Mouse (Mus musculus) gastrocnemius, postnatal 36 days (tissue): ENCODE results near the gene Spdl1. TPM values are rescaled to one million over a fixed set of nuclear protein-coding genes. Genes with fewer than 3 reads are reported as not detected.

Experiments
- DNase-seq, 2 experiments: peaks; one replicate each; pipeline ENCODE4 v3.0.0; 2022
- intact Hi-C: fragments of 180-260 bp; cut with DNase I; formaldehyde crosslinking; loops from one replicate; pipeline ENCODE4 v1.15.1; 2025
- long read RNA-seq, 2 experiments: library from polyadenylated mRNA; stranded (forward); transcript quantifications; one replicate each; pipeline ENCODE4 v2.0.0; 2021
- total RNA-seq, 2 experiments: library from RNA; stranded (reverse); gene quantifications; 2 replicates each; pipeline ENCODE4 v1.2.3; 2021

Spdl1 gene
- under 1 TPM; 0.39 to 0.48 TPM for total RNA-seq
- long read RNA-seq, experiment 1: 0 reads
- long read RNA-seq, experiment 2: 0 reads

DNA sequence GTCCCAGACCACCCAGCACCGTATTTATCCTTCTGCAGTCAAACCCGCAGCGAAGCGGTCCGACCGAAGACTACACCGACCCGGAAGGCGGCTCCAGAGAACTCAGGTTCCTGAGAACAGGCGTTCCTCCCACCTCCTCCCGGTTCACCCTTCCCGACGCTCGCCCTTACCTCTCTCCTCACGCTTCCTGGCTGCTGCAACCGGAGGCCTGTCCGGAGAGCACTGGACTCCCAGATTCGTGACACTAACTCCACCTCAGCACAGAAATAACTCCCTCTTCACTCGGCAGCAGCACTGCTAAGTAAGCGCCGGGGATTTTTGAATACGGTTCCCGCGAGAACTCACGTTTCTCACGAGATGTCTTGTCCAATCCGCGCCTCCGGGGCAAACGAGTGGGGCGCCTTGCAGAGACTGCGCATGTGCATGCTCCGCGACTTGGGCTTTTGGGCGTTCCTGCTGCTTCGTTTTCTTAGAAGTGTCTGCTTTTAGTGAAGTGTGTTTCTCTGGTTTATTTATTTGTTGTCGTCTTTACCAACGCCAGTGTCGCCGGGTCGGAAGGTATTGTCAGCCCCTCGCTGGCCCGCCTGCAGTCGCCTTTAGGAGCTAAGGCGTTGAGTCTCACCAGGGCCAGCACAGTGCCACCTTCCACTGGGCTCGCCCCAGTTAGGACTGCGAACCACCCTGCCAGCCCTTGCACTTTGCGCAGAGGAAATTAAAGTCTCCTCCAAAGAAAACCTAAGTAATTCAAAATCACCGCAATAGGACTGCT, at the start of gene Spdl1:
Gene Spdl1, minus strand, starts transcription at position 324 of the 769 bp plus-strand sequence.
- intact Hi-C loops: loop anchor here (10.0 kb wide), 1 partner anchor 861 kb away; no protein-coding TSS in a partner anchor

DNA sequence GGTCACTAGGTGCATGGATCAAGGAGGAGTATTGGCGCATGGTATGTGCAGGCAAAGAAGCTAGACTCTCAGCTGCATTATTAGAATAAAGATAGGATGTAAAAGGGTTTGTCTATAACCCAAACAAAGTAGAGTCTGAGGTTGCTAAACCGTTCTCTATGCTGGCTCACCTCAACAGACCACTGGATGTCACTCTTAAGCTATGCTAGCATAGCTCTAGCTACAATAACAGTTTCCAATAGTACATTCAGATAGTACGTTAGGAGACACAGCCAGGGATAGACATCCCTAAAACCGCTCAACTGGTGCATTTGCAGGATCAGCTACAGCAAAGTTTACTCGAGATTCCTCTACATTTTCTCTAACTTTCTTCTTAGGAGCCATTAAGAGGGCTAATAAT, 48.1 kb upstream of the Spdl1 start:
- no peak for DNase-seq
- intact Hi-C loops: no loop called here

More for the DNA sequence above, at the start of gene Spdl1:
- DNase-seq: peak; percentile 94

DNA sequence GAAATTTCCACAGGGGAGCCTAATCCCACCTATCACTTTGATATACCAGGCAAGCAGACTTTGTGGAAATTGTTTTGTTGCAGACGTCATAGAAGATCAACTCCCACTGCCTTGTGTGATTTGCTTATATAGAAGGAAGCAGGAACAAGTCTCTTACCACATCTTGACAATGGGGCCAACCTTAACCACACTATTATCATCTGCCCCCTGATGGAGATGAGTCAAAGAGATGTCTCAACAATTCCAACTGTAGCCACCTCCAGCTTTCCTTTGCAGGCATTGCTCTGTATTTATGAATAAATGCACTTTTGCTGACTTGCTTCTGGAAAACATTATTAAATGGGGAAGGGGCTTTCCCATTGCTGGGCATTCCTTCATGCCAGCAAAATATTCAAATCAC, 46.2 kb upstream of the Spdl1 start:
- intact Hi-C loops: no loop called here
- no peak for DNase-seq

DNA sequence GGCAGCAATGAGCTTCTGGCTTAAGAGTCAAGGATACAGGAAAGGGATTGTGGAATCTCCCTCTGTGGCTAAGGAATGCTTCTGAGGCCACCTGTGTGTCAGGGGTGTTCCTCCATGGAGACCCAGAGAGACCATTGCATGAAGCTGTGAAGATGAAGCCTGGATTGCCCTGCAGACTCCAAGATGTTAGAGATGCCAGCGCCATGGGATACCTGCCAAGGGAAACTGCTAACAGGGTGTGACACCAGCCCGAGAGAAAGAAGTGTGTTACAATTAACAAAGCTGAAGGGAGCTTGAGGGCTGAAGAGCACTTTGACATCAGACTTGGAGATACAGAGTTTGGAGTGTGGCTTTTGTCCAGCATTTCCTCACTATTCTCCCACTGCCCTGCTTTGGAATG, 40.4 kb upstream of the Spdl1 start:
- intact Hi-C loops: no loop called here
- no peak for DNase-seq

DNA sequence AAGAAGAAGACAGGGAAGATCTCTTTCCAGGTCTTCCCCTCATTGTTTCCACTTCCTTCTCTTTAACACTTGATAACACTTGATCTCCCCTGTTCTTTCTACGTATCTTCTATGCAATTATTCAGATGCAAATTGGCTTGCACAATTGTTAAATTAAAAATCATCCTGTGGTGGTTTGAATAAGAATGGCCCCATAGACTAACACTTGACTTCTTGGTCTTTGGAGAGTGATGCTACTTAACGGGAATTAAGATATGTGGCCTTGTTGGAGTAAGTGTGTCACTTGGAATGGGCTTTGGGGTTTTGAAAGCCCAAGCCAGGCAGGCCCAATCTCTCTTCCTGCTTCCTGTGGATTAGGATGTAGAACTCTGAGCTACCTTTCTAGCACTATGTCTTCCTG, 39.0 kb upstream of the Spdl1 start:
- intact Hi-C loops: no loop called here
- no peak for DNase-seq

DNA sequence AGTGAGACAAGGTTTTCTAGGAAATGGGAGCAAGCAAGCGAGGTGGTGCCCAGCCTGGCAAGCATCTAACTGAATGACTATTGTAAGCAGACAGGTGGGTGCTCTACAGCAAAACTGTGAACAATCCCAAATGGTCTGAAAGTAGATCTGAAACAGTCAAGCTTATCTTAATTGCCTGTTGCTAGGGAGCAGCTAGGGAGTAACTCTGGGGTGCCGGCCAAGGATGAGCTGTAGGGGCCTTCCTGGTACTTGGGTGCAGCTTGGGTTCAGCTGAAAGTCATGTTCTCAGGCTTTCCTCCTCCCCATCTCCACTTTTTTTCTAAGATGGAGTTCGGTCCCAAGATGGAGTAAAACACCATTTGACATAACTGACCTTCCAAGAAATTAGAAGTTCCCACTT, 38.5 kb upstream of the Spdl1 start:
- no peak for DNase-seq
- intact Hi-C loops: no loop called here

DNA sequence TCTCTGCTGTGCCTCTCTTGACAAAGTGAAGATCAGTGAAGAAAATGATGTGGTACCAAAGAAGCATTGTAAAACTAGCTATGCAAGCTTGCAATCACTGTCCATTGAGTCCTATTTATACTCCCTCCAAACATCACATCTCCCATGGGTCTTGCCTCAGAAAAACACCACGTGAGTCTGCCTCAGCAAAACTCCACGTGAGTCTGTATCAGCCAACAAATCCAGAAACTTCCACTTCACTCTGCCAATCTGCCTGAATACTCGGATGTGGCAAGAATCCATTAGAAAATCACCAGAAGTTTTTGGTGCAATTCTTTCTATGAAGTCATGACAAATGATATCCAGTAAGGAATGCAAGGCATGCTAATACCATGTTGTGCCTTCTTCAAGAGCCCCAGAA, 38.0 kb upstream of the Spdl1 start:
- DNase-seq: no peak
- intact Hi-C loops: no loop called here

DNA sequence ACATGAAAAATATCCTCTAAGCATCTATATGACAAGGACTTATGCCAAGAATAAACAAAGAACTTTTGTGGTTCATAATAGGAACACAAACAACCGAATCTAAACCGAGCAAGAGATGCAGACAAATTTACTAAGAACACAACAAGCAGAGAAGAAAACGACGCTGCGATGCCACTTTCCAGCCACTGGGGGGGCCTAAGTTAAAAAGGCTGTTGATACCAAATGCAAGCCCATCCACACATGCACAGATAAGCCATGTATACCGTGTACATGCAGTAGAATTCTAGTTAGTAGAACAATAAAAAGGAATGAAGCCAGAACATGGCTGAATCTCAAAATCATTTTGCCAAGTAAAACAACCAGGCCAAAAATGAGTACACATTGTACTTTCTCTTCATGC, 35.2 kb upstream of the Spdl1 start:
- no peak for DNase-seq
- intact Hi-C loops: no loop called here

DNA sequence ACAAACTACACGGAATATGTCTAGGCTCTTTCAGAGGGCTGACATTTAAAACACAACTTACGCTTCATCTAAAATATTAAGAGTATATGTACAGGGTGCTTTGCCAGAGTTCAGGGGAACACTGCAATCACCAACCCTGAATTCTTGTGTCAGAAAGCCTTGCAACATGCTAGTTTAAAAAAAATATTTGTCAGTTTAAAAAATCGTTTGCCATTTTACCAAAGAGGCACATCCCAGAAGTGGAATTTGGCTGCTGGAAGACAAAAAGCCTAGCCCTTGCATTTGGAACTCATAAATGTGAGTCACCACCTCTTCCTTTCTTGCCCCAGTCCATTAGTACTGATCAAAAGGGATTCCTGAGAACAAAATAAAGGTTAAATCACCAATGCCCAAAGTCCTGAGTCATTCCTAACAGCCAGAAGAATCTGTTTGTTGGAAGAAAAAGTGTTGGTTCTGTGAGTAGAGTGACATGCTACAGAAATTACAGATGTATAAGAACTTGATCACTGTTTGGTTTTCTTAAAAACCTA, 32.4 kb upstream of the Spdl1 start:
- intact Hi-C loops: no loop called here
- no peak for DNase-seq

DNA sequence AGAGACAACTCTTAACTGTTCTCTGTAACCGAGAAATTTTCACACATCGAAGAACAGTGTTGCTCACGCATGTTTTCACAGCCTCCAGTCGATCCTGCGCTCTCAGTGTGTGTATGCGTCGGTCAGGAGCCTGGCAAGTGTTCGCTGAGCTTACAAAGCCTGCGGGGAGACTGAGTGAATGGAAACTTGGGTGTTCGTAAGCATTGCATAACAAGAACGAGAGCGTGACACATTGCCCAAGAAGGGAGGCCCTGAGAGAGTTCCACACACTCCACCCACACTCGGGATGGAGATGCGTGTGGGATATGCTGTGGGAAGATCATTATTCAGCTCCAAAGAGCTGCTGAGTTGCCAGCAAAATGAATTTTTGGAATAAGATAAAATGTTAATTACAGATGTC, 31.7 kb upstream of the Spdl1 start:
- peak; percentile 32 to 42 for DNase-seq
- intact Hi-C loops: no loop called here

DNA sequence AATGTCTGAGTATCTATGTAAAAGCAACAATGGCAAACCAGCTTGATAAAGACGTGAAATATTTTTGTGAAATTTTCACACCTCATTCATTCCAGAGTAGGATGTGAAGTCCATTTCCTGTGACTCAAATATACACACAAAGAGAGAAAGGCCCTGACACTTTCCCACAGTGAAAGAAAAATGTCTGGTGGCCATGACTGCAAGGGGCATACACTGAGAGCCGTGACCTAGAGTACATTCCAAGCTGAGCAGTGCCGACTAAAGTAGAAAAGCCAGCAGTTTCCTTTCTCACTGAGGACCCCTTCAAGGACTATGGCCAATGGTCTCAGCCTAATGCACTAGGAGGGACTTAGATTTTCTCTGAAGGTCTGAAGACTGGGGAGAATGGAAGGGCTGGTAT, 23.2 kb upstream of the Spdl1 start:
- no peak for DNase-seq
- intact Hi-C loops: no loop called here

DNA sequence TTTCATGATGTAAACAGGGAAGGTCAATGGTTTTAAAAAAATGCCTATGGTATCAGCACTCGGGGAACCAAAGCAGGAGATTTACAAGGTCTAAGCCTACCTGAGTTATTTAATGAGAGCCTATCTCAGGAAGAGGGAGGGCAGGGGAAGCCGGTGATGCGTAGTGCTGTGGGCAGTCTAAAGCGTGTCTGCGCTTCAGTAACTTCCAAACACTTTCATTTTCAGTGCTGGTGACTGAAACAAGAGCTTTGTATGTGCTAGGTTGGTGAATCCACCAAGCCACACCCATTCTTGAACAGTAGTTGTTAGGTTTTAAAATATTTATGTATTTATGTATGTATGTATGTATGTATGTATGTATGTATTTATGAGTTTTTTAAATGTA, 12.8 kb upstream of the Spdl1 start:
- intact Hi-C loops: loop anchor here (10.0 kb wide), 2 partner anchors 599 to 1149 kb away; no protein-coding TSS in a partner anchor

DNA sequence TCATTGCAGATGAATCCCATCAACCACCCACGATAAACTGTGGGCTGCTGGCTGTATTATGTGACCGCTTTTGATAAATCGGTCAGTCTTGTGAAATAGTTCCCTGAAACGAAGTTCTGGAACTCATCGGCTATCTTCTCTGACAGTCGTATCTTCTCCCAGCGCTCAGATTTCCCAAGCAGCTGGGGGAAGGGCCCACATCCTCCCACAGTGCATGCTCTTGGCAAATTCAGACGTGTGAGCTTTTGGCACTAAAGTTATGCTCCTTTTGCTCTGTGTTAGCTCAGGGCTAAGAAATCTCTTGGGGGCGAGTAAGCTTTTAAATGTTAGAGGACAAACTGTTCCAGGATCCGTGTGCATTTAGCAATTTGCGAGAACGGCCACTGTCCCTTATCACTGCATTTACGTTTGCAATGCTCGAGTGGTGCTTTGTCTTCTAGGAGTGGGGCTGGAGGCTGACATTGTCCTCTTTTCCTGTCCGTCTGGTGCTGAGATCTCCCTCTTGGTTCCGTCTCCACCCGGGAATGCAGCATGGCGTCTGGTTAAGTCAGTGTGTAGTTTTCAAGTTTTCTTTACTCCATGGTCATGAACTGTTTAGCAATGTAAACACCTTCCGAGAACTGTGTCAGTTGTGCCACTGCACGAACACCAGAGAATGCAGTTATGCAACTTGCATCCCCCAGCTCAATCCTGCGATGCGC, 12.3 kb upstream of the Spdl1 start:
- DNase-seq: peak; percentile 32 to 37
- intact Hi-C loops: loop anchor here (10.0 kb wide), 2 partner anchors 599 to 1149 kb away; no protein-coding TSS in a partner anchor

More for the DNA sequence above, 12.8 kb upstream of the Spdl1 start:
- DNase-seq: no peak

DNA sequence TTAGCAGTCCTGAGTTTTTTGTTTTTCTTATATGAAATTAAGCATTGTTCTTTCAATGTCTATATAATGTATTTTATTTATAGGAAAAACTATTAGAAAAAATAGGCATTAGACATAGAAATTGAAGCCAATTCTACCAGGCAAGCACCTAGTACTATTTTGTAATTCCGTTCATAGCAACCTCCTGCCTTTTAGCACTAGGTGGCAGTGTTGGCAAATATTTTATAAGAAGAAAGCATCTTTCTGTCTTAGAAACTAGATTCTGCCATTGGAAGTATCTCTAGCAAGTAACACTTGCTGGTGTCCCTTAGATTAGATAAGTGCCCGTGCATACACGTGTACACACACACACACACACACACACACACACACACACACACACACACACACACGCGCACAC, 10.1 kb upstream of the Spdl1 start:
- no peak for DNase-seq
- intact Hi-C loops: loop anchor here (5.0 to 10.0 kb wide), 3 partner anchors 564 to 1151 kb away; no protein-coding TSS in a partner anchor

DNA sequence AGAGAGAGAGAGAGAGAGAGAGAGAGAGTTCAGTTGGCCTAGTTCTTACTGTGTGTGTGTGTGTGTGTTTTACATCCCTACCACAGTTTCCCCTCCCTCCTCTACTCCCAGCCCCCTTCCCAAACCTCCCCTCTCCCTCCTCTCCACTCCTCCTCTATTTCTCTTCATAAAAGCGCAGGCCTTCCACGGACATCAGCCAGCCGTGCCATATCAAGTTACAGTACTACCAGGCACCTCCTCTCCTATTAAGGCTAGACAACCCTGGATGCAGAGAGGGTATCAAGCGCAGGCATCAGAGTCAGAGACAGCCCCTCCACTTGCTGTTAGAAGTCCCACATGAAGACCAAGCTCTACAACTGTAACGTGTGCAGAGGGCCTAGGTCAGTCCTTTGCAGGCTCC, 6.8 kb upstream of the Spdl1 start:
- intact Hi-C loops: loop anchor here (5.0 to 10.0 kb wide), 3 partner anchors 567 to 1155 kb away; no protein-coding TSS in a partner anchor
- DNase-seq: no peak

DNA sequence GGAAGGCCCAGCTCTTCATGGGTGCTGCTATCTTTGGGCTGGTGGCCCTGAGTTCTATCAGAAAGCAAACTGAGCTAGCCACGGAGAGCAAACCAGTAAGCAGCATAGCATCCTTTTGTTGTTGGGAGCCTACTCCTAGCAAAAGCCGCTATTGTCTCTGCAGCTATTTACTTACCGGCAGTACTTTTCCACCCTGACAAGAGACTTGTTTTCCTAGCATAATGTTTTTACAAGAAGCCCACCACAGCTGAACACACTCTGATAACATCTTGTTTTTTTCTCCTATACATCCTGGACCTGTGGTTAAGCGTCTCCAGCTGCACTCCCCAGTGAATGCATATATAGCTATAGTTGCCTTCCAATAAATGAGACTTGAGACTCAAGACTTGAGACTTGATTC, 5.6 kb upstream of the Spdl1 start:
- DNase-seq: no peak
- intact Hi-C loops: loop anchor here (10.0 kb wide), 1 partner anchor 856 kb away; no protein-coding TSS in a partner anchor

DNA sequence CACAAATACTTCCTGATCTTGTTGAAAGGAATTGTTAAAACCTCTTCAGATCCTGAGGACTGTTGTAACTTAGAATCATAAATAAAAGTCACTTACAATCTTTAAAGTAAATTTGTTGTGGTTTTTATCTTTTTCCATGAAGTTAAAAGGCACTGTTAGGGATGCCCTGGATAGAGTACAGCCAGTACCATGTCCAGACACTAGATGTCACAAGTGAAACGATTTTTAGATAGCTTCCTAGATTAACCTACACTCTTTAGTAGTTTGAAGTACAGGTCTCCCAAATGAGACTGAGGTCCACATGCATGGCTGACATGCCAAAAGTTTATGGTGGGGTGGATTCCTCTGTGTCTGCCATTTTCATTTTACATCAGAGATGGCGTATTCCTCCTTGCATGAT, 2.8 kb upstream of the Spdl1 start:
- intact Hi-C loops: loop anchor here (10.0 kb wide), 1 partner anchor 859 kb away; no protein-coding TSS in a partner anchor
- no peak for DNase-seq

DNA sequence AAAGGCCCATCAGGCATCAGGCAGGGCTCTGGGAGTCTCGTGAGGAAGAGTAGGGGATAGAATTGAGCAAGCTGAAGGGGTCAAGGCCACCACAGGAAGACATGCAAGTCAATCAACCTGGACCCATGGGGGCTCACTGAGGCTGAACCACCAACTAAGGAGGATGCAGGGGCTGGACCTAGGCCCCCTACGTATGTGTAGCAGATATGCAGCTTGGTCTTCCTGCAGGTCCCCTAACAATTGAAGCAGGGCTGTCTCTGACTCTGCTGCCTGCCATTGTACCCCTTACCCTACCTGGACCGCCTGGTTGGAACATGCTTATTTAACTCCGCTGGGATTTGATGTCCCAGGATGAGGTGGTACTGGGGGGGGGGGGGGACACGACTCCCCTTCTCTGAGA, 763 bp downstream of the Spdl1 start:
- intact Hi-C loops: loop anchor here (10.0 kb wide), 1 partner anchor 862 kb away; no protein-coding TSS in a partner anchor
- no peak for DNase-seq

DNA sequence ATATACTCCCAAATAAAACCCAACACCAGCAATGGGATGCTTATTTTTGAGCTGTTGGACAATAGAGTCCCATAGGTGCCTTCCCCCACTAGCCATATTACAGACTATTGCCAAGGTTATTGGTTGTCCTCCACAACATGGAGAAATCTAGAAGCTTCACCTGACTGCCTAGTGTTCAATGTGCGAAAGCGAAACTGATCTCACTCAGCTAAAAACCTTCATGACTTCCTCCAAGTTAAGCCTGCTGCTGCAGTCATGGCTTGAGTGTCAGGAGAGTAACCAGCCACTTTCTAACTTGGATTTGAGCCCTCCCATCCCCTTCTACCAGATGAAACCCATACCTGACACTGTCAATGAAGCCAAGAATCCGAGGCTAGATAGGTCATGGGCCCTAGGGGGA, 5.6 kb downstream of the Spdl1 start:
- no peak for DNase-seq
- intact Hi-C loops: no loop called here

DNA sequence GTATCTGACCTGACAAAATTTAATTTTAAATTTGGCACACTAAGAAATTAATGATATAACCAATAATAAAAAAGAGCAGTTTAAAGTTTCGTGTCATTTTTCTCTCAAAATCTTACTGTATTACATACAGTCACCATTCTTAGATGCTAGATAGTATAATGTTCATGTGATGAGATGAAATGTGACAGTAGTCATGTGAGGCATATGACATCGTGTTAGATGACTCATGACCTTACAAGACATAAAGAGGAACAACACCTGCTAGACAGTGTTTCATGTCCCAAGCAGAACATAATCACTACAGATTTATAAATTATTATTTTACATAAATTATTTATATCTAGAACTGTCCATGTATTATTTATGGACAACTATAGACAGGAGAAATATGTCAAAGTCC, 6.5 kb downstream of the Spdl1 start:
- DNase-seq: no peak
- intact Hi-C loops: no loop called here

DNA sequence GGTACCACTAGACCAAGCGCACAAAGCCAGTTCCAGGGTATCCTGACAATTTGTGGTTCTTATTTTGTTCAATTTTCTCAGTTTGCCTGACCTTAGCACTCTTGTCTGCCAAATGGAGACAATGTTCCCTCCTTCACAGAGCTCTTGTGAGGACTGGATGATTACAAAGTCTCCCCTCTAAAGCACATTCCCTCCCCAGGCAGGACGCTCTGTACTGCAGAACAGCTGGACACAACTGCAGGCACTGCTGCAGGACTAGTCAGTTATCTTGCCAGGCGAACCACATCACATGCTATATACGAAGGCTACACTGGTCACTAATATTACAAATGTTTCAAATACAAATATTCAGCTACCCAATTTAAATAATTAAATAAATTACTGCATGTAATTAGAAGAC, 8.7 kb downstream of the Spdl1 start:
- intact Hi-C loops: no loop called here
- no peak for DNase-seq
